Mouse (Mus musculus) cerebellum, adult 8-10 months (tissue): Measurements from ENCODE around the gene Smpd3.

Source experiments
- DNase-seq: peaks from one replicate; pipeline ENCODE4 v3.0.0; 2022

Smpd3 gene

DNA sequence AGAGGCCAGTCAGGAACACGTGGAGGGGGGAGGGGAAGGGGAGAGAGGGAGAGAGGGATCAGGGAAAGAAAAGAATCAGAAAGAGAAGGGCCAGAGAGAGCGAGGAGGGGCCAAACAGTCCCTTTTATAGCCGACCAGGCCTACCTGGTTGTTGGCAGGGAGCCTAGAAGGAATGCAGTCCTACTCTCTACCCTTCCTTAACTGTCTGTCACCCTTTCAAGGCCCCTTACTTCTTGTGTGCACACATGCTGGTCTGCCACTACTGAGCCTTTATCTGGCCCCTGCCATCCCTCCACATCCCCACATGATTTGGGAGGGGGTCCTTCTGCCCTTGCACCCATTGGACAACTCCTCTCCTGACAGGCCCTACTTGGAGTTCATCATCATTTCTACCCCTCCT, 49.1 kb downstream of the Smpd3 start:
- no peak for DNase-seq

DNA sequence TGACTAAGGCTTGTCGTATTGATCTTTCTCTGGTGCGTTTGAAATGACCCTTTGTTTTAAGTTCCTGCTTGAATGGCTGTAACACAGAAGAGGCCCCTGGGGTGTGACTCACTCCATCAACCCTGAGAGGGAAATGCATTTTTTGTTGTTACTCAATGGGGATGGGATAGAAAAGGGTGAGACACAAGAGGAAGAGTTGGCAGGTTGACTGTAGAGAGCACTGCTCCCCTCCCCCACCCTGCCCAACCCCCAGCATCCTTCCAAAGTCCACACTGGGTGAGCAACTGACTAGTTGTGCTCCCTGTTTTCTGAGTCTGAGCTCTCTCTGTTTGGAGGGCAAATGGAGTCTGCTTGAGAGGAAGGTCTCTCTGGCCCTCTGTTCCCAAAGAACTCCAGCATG, 50.3 kb downstream of the Smpd3 start:
- no peak for DNase-seq

DNA sequence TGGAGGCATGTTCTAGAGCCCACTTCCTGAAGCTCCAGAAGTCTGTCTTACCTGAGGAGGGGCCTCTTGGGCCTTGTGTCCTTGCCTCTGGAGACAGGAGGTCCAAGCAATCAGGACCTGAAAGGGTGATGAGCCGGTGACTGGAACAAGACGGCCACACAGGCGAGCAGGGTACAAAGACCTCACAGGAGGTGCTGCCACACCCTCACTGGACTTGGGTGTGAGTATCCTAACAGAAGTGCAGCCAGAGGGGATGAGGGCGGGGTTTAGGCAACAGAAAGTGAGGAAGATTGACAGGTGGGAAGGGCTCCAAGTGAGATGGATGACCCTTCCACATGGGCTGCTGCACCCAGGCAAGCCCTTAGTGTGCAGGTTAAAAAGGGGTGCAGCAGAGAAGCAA, 56.9 kb downstream of the Smpd3 start:
- no peak for DNase-seq

DNA sequence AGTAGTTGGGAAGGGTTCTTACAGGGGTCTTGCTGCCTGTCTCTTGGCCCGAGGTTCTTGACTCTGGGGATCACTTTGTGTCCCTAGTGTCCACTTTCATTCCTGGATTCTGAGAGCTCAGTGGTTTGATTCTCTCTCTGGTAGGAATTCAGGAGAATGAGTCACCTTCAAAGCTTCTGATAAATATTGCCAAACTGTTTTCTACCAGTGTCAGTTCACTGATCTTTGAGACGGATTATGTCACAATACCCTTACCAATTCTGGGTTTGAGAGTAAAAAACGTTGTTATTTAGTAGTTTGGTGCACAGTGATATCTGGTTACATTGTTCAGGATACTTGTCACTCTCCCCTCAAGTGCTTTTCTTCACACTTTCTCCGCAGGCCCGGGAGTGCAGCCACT, 57.6 kb downstream of the Smpd3 start:
- no peak for DNase-seq

DNA sequence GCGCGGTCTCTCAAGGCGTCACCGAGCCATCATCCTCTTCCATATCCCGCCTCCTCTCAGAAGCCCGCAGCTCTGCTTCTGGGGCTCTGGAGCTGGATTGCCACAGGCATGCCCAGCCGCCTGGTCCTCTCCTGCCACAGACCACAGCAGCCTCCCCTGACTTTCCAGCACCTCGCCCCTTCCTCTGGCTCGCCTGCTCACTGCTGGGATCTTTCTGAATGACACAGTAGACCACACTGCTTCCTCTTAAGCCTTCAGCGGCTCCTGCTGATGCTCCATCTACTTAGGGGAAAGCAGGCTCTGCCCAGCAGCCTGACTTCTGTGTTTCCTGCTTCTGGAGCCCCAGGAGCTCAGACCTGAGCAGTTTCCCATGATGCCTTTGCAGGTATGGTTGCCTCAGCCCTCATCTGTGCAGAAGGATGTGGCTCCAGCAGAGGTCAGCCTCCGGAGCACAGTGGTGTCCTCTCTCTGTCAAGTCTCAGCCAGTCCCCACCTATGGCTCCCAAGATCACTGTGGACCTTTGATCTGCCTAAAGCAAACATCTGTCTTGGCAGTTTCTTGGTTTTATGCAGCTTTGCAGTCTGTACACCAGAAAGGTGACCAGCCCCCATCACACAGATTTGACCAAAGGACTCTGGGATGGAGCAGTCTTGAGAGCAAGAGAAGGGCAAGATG, 59.3 kb downstream of the Smpd3 start:
- no peak for DNase-seq

DNA sequence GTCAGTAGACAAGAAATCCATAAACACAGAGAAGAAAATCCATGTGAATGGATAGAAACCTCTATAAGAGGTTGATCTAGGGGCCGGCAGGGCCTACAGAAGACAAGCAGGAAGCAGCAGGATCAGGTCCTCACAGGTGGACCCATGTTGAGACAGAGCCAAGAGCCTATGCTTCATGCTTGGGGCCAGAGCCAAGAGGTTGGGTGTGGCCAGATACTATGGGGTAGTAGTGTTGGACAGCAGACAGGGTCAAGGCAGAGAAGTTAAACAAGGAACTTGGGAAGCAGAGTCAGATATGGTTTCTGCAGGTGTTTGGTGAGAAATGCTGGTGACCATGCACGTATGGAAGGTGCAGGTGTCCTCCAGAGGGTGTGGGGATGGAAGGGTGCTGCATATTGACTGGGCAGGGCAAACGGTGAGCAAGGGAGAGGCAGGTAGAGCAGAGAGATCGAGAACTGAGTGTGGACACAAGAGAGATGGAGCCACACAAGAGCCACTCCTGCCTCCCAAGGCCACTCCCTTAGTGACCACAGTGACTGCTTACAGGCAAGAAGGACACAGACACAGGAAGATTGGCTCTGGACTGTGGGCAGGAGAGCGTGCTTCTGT, 61.0 kb downstream of the Smpd3 start:
- no peak for DNase-seq

DNA sequence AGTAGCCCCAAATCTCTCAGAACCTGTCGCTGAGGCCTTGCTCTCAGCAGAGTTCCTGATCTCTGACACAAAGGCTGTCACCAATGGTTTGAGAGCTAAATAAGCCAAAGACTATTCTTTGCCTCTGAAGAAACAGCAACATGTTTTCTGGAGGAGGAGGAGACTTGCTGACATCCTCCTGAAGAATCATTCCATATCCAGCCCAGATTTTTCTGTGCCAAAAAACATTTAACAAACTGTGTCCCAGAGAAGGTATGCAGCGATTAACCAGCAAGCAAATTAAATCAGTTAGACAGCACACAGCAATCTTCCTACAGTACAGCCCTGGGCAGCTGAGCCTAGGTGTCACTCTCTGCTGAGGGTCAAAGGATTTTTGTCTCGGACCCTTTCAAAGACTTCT, 64.3 kb downstream of the Smpd3 start:
- DNase-seq: no peak

DNA sequence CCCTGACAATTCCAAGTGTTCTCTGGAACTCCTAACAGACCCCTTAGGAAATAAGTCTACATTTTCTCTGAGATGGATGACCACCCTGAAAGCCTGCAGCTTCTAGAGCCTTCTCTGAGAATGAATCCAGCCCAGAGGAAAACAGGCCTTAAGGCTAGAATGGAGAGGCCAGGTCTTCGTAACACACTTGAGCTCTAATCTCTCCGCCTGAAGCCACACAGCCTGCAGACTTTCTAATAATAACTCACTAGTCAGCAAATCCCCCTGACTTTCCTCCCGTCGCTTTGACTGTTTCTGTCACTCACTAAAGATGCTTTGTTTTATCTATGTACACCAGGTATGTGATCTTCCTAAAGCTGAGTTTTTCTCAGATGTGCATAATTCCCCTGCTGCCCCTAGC, 66.4 kb downstream of the Smpd3 start:
- DNase-seq: no peak

DNA sequence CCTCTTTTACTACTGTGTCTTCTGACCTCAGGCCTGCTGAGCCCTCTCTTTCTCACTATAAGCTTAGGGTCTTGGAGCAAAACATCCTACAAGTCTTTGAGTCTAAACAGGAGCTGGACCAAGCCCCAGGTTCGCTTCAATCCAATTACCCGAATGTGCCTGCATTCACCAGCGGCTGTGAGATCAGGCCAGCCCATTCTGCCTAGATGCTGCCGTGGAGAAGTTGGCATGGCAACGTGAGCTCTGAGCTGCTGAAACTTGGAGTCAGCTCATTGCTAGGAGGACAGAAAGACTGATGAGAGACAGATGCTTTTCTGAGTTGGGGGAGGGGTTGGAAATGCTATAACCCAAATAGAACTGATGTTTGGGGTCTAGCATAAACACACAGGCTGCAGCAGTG, 67.0 kb downstream of the Smpd3 start:
- no peak for DNase-seq

DNA sequence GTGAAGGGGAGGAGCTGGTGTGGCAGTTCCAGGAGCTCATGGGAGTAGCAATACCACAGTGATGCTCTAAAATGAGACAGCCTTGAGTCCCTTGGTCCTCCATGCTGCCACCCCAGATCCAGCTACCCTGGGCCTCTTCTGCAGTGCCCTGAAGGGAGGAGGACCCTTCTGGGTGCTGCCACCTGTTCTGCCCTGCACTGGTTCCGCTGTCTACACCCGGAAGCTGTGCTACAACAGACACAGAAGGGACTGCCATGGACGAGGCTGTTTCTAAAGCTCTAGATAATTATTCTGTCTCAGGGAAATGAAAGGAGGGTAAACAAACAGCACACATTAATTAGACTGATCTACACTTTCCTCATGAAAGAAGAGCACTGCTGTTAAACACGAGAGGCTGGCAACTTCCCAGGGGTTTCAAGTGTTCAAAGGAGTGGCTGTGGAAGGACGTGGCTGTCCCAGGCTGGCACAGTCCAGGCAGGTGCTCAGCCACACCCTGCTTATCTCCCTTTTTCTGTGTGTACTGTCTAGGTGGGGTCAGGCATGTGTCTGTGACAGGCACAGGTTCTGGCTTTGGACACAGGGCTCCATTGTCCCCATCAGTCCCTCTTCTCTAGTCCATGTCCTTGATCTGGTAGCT, 69.0 kb downstream of the Smpd3 start:
- DNase-seq: no peak

DNA sequence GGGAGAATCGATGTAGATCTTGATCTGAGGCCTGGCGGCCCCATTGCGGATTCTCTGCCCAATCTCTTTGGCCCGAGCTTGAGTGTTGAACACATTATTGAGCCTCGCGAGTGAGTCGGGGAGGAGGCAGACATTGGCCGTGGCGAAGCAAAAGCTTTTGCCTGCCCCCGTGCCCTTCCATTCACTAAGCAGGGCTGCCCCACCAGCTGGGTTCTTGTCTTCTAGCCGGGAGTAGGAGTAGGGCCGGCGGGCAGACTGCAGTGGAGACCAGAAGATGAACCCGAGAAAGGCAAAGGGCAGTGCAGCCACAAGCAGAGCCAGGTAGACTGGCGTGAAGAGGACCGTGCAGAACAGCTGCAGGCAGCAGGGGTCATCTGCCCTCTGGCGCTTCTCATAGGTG, 72.4 kb downstream of the Smpd3 start:
- no peak for DNase-seq

DNA sequence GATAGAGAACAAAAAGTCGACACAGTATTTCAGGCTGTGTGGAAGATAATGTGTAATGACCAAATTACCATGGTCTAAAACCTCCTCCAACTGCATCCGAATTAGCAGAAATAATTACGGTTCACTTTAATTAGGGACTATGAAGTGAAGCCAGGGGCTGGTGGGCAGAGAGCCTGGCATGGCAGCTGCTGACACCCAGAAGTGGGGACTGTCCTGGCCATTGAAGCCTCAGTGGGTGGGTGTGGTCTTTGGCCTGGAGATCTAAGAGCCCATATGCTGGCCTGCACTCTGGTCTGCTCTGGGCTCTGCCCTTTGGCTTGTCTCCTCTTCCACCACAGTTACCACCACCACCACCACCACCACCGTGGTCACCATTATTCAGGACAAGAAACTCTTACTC, 73.9 kb downstream of the Smpd3 start:
- no peak for DNase-seq

DNA sequence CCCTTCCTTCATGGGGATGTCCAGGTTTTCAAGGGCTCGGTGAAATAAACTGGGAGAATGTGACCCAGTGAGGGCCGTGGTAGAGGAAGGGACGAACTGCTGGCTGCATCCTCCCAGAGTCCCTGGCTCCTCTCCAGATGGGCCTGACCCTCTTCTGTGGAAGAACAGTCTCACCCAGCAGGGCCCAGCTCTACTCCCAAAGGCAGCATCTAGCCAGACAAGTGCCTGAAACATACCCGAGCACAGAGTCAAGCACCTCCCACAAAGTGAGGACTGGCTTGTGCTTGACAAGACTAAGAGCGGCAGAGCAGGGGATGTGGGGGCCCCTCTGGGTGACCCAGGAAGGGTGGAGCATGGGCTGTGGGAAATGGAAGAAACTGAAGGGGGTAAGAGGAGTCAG, 75.4 kb downstream of the Smpd3 start:
- no peak for DNase-seq

DNA sequence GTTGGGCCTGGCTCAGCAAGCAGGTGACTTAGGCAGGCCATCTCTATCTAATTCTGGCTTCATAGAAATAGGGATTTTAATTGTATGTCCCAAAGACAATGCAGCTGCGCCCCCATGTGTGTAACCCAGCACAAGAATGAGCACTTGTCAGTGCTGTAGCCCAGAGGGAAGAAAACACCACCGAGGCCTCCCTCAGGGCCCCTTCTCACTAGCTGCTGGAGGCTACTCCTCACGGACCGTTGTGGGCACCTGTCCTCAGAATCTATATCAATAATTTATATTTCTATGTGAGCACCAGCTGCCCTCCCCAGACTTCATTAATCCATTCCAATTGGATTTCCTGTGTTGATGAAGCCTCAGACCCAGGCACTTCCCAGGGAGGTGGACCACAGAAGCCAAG, 76.9 kb downstream of the Smpd3 start:
- DNase-seq: no peak

DNA sequence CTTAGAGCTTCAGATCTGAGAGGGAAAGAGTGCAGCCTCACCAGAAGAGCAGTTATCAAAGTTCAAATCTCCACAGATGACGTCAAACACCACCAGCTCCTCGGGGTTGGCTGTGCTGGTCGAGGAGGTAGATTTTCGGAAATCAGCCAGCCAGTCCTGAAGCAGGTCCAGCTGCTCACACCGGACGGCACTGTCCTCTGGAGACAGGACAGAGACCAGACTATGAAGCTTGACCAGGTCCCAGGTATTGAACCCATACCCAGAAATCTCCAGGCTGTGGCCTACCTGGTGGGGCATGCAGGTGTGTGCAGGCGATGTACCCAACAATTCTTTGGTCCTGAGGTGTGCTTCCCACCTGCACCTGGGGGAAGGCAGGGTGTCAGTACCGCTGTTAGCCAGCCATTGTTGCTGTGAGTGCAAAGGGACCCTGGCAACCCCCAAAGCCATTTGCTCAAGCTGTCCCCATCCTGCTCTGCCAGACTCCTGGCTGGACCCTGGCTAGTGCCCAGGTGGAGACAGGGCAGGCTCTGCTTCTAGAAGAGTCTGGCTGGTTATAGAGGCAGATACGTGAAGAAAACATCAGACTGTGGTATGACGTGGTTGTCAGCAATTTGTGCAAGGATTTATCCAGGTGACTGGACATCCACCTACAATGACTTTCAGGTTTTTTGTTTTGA, 78.1 kb downstream of the Smpd3 start:
- DNase-seq: peak; percentile 50

DNA sequence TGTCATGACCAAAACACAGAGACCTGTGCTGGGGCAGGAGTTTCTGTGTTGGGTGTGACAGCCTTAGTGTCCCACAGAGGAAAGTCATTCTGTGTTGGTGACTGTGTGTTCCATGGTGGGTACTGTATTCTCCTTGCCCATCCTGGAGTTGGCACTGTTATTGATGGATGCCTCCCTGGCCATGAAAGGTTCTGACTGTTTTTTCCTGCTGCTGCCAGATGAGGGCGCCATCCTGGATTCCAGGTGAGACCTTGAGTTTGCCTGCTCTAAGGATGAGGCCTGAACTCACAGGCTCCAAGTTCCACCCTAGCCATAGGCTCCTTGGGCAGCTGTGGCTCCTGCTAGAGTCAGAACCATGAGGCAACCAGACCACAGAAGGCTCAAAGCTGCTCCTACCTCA, 79.6 kb downstream of the Smpd3 start:
- DNase-seq: peak; percentile 30

DNA sequence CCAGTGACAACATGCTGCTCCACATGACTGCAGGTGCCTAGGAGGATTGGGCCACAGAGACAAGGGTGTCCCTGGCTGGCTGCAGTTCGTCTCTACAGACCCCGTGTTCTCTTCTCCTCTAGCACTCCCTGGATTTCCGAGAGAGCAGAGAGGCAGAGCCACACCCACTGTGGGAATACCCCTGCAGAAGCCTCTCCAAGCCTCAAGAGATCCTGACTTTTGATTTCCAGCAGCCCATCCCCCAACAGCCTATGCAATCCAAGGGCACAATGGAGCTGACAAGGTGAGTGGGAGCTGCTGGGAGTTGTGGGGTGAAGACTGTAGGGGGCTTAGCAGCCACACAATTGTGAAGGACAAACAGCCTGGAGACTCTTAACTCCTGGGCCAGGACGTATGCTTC, 87.6 kb downstream of the Smpd3 start:
- no peak for DNase-seq

DNA sequence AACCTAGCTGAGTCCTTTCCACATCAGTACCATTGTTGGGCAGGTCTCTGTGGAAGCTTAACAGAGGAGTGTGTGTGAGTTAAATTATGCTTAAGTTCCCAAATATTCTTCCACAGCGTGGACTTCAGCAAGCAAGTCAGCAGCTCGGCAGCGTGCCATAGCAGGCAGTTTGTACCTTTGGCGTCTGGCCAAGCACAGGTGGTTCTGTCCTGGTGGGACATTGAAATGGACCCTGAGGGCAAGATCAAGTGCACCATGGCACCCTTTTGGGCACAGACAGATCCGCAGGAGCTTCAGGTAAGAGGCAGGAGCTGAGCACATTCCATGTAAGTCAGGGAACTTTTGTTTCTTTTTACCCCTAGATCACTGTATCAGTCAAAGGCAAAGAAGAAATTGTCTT, 100.7 kb downstream of the Smpd3 start:
- DNase-seq: no peak

DNA sequence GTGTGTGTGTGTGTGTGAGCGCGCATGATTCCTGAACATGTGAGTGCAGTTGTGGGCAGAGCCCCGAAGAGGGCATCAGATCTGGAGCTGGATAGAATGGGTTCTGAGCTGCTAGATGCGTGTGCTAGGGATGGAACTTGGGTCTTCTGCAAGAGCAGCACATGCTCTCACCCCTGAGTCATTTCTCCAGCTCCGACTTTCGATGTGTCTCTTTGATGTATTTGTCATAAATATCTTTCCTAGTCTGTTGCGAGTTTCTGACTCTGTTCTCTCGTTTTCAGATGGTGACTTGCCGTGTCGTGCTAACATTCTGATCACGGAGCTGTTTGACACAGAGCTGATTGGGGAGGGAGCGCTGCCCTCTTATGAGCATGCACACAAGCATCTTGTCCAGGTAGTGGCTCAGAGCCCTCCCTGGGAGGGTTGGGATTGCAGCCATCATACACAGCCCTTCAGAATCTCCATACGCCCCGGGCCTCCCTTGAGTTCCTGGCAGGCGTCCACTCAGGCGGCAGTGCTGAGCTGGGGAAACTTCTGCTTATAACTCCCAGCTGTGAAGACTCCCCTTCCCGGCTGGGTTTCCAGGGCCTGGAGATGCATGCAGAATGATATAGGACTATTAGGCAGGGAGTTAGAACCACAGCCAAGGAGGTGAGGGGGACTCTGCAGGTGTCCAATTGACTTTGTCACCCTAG, 103.1 kb downstream of the Smpd3 start:
- no peak for DNase-seq

DNA sequence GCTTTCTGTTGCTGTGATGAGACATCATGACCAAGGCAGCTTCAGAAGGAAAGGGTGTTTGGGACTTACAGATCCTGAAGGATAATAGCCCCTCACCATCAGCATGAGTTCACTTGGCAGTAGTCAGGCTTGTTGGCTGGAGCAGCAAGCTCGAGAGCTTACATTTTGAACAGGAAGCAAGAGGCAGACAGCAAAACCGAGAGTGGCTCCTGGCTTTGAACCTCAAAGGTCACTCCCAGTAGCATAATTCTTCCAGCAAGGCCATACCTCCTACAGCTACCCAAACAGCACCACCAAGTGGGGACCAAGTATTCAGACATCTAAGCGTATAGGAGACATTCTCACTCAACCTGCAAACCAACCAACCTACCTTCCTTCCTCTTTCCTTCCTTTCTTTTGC, 105.0 kb downstream of the Smpd3 start:
- no peak for DNase-seq

DNA sequence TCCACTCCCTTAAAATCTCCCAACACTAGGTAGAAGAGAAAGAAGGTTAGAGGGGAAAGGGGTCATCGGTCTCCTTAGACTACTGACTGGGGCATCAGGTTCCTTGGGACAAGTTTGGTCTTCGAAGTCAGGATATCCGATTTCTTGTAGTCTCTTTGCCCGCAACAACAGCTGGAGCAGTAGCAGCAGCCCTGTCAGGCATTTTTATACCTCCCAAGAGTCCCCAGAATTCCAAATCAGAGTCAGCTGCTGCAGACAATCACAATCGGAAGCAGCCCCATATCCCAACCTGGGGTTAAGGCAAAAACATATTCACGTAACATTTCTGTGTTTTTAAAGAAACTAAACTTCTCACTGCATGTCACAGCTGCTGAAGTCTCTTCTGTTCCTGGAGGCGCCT, 106.3 kb downstream of the Smpd3 start:
- DNase-seq: no peak

DNA sequence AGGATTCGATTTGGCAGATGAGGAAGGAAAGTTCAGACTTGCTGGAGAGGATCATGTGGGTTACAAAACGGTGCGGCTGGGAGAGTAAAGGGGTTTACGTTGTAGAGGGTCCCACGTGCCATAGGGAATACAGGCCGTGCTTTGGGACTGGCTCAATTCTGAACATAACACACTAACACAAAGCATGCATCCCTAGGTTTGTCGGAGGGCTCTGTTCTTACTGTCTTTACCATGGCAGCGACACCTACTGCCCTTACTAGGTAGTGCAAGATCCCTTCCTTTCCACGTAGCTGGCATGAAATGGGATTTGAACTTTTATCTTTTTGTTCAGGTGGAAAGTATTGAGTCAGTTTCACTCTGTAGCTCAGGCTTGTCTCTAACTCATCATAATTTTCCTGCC, 111.2 kb downstream of the Smpd3 start:
- peak; percentile 53 for DNase-seq

DNA sequence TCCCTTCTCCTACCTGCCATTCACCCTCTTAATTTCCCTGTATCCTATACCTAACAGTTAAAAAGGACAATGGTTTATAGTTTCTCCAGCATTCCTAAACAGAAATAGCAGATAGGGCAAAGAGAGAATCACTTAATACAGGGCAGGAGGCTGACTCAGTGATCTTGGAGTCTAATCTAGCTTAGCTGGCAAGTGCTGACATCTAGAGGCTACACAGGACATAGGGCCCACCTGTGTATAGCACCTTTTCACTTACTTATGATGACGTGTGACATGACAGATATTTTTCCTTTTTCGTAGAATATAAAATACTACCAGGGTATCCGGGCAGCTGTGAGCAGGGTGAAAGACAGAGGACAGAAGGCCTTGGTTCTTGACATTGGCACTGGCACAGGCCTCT, 118.2 kb downstream of the Smpd3 start:
- DNase-seq: no peak

DNA sequence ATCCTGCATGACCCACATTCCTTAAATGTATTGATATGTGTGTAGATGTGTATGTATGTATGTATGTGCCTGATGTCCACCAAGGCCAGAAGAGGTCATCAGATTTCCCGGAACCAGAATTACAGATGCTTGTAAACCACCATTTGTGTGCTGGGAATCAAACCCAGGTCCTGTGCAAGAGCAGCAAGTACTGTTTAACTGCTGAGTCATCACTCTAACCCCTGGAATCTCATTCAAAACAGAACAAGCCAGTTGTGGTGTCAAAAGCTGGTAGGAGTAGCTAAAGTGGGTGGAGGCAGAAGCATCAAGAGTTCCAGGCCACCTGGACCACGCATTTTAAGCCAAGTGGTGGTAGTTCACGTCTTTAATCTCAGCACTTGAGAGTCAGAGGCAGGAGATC, 123.8 kb downstream of the Smpd3 start:
- DNase-seq: no peak
